Mouse (Mus musculus) MEL-GATA-1-ER (cell line): ENCODE results near the gene Gm39653.
"Not testable (repeated sequence)": the region's sequence is repeated elsewhere in the genome, so short reads cannot be mapped to it uniquely, and the experiment has no call there.

Source experiments
- DNase-seq: peaks from one replicate; pipeline ENCODE4 v3.0.0-alpha.2; 2012; ENCODE audit warnings: low read depth; ENCODE audit errors: extremely low read depth

Gene Gm39653

GRCm38 (mm10) chr1:63615668-63616067, at the start of gene Gm39653:
Gm39653 (plus strand) TSS chr1:63615968.
- DNase-seq, result no peak

- no peak for DNase-seq
Observed at GRCm38 (mm10) chr1:63566501-63566900, 49.3 kb upstream of the Gm39653 start.

- DNase-seq, result no peak
Observed at GRCm38 (mm10) chr1:63567031-63567430, 48.7 kb upstream of the Gm39653 start.

- no peak for DNase-seq
Observed at GRCm38 (mm10) chr1:63572229-63572628, 43.5 kb upstream of the Gm39653 start.

- no peak for DNase-seq
Observed at GRCm38 (mm10) chr1:63573432-63573831, 42.3 kb upstream of the Gm39653 start.

GRCm38 (mm10) chr1:63573864-63574611, 41.7 kb upstream of the Gm39653 start:
- no peak for DNase-seq

- no peak for DNase-seq
Observed at GRCm38 (mm10) chr1:63576803-63577202, 39.0 kb upstream of the Gm39653 start.

- DNase-seq, result no peak
Observed at GRCm38 (mm10) chr1:63579153-63579552, 36.6 kb upstream of the Gm39653 start.

- no peak for DNase-seq
Observed at GRCm38 (mm10) chr1:63586869-63587268, 28.9 kb upstream of the Gm39653 start.

- no peak for DNase-seq
Observed at GRCm38 (mm10) chr1:63603870-63604500, 11.8 kb upstream of the Gm39653 start.

- no peak for DNase-seq
Observed at GRCm38 (mm10) chr1:63609613-63610012, 6.2 kb upstream of the Gm39653 start.

GRCm38 (mm10) chr1:63614594-63614993, 1.2 kb upstream of the Gm39653 start:
- peak; percentile 6 for DNase-seq

- DNase-seq, result no peak
Observed at GRCm38 (mm10) chr1:63628211-63628610, 12.4 kb downstream of the Gm39653 start.

GRCm38 (mm10) chr1:63630390-63630789, 14.6 kb downstream of the Gm39653 start:
- not testable (repeated sequence) for DNase-seq

- no peak for DNase-seq
Observed at GRCm38 (mm10) chr1:63639921-63640320, 24.2 kb downstream of the Gm39653 start.

- peak; percentile 52 for DNase-seq
Observed at GRCm38 (mm10) chr1:63658016-63658415, 42.2 kb downstream of the Gm39653 start.

GRCm38 (mm10) chr1:63659591-63659990, 43.8 kb downstream of the Gm39653 start:
- peak; percentile 49 for DNase-seq

GRCm38 (mm10) chr1:63666089-63666488, 50.3 kb downstream of the Gm39653 start:
- no peak for DNase-seq

GRCm38 (mm10) chr1:63667201-63667948, 51.6 kb downstream of the Gm39653 start:
- DNase-seq, result no peak

- no peak for DNase-seq
Observed at GRCm38 (mm10) chr1:63667949-63668851, 52.4 kb downstream of the Gm39653 start.

GRCm38 (mm10) chr1:63668852-63669160, 53.0 kb downstream of the Gm39653 start:
- peak; percentile 58 for DNase-seq
